Mouse (Mus musculus): Measurements from ENCODE around the gene Aff1. TPM values are rescaled to one million over a fixed set of nuclear protein-coding genes. Genes with fewer than 3 reads are reported as not detected.
A peak's percentile ranks its signal among the peaks of the same experiment; 100 is the strongest.

Aff1 gene
- polyA plus RNA-seq, 1 experiment from 2014 or later, result 12.1 TPM

- no peak overlapping the region for H3K4me2 ChIP-seq
- no peaks in the 10 kb centered on the region for H3K9me3 ChIP-seq (replicated peaks; ENCODE audit: control insufficient read depth, low read length)
- no peak overlapping the region for H3K27ac ChIP-seq (ENCODE audit: low read depth, low read length)
- H3K9ac ChIP-seq (ENCODE audit: low read depth, low read length), result no peak overlapping the region
- H3K36me3 ChIP-seq (ENCODE audit: control insufficient read depth, insufficient read depth, low read length), result peaks cover 7% of the 10 kb centered on the region; the same call in 1 of the 2 replicates
- peaks cover 28% of the 10 kb centered on the region for H3K4me1 ChIP-seq (ENCODE audit: control insufficient read depth, insufficient read depth, low read length)
- no peak for ATAC-seq (replicated peaks; ENCODE audit: insufficient number of reproducible peaks, low FRiP score, low TSS enrichment)
- H3K27me3 ChIP-seq (ENCODE audit: control insufficient read depth, insufficient read depth, low read length), result no peaks in the 10 kb centered on the region; the same call in 1 of the 2 replicates
- no peak overlapping the region for H3K4me3 ChIP-seq (ENCODE audit: low read depth, low read length)
- 77% methylated on average over 15 of the region's 15 CpGs for WGBS (ENCODE audit: insufficient replicate concordance)
Observed at GRCm38 (mm10) chr5:103835471-103836147, 143.4 kb downstream of the Aff1 start.

GRCm38 (mm10) chr5:103836148-103836784 lies 144.1 kb downstream of the Aff1 start:
- 62% methylated on average over 10 of the region's 11 CpGs for WGBS (ENCODE audit: insufficient replicate concordance)
- H3K36me3 ChIP-seq (ENCODE audit: control insufficient read depth, insufficient read depth, low read length), result peaks cover 7% of the 10 kb centered on the region; the same call in 1 of the 2 replicates
- H3K4me1 ChIP-seq (ENCODE audit: control insufficient read depth, insufficient read depth, low read length), result peaks cover 28% of the 10 kb centered on the region
- H3K27me3 ChIP-seq (ENCODE audit: control insufficient read depth, insufficient read depth, low read length), result no peaks in the 10 kb centered on the region; the same call in 1 of the 2 replicates
- no peaks in the 10 kb centered on the region for H3K9me3 ChIP-seq (replicated peaks; ENCODE audit: control insufficient read depth, low read length)
- H3K9ac ChIP-seq (ENCODE audit: low read depth, low read length), result no peak overlapping the region
- no peak overlapping the region for H3K4me3 ChIP-seq (ENCODE audit: low read depth, low read length)
- H3K27ac ChIP-seq (ENCODE audit: low read depth, low read length), result no peak overlapping the region
- no peak overlapping the region for H3K4me2 ChIP-seq
- ATAC-seq (replicated peaks; ENCODE audit: insufficient number of reproducible peaks, low FRiP score, low TSS enrichment), result no peak

- no peak overlapping the region for H3K4me3 ChIP-seq (ENCODE audit: low read depth, low read length)
- no peak overlapping the region for H3K4me2 ChIP-seq
- no peaks in the 10 kb centered on the region for H3K9me3 ChIP-seq (replicated peaks; ENCODE audit: control insufficient read depth, low read length)
- ATAC-seq (replicated peaks; ENCODE audit: insufficient number of reproducible peaks, low FRiP score, low TSS enrichment), result 0 out of 2 replicates have a peak, but pooled peaks have one; percentile 23
- H3K4me1 ChIP-seq (ENCODE audit: control insufficient read depth, insufficient read depth, low read length), result peaks cover 27% of the 10 kb centered on the region
- 84% methylated on average over 15 of the region's 15 CpGs for WGBS (ENCODE audit: insufficient replicate concordance)
- H3K27ac ChIP-seq (ENCODE audit: low read depth, low read length), result no peak overlapping the region
- no peaks in the 10 kb centered on the region; the same call in 1 of the 2 replicates for H3K27me3 ChIP-seq (ENCODE audit: control insufficient read depth, insufficient read depth, low read length)
- peaks cover 2% of the 10 kb centered on the region; the same call in 1 of the 2 replicates for H3K36me3 ChIP-seq (ENCODE audit: control insufficient read depth, insufficient read depth, low read length)
- H3K9ac ChIP-seq (ENCODE audit: low read depth, low read length), result no peak overlapping the region
Observed at GRCm38 (mm10) chr5:103838550-103839264, 146.5 kb downstream of the Aff1 start.

GRCm38 (mm10) chr5:103839265-103839626 lies 147.1 kb downstream of the Aff1 start:
- no peak overlapping the region for H3K4me2 ChIP-seq
- H3K36me3 ChIP-seq (ENCODE audit: control insufficient read depth, insufficient read depth, low read length), result peaks cover 2% of the 10 kb centered on the region; the same call in 1 of the 2 replicates
- ATAC-seq (replicated peaks; ENCODE audit: insufficient number of reproducible peaks, low FRiP score, low TSS enrichment), result 0 out of 2 replicates have a peak, but pooled peaks have one; percentile 18
- H3K9me3 ChIP-seq (replicated peaks; ENCODE audit: control insufficient read depth, low read length), result no peaks in the 10 kb centered on the region
- no peak overlapping the region for H3K9ac ChIP-seq (ENCODE audit: low read depth, low read length)
- WGBS (ENCODE audit: insufficient replicate concordance), result 70% methylated on average over 3 of the region's 3 CpGs
- no peak overlapping the region for H3K27ac ChIP-seq (ENCODE audit: low read depth, low read length)
- H3K4me1 ChIP-seq (ENCODE audit: control insufficient read depth, insufficient read depth, low read length), result peaks cover 21% of the 10 kb centered on the region
- H3K27me3 ChIP-seq (ENCODE audit: control insufficient read depth, insufficient read depth, low read length), result no peaks in the 10 kb centered on the region; the same call in 1 of the 2 replicates
- H3K4me3 ChIP-seq (ENCODE audit: low read depth, low read length), result no peak overlapping the region

- H3K27ac ChIP-seq (ENCODE audit: low read depth, low read length), result no peak overlapping the region
- ATAC-seq (replicated peaks; ENCODE audit: insufficient number of reproducible peaks, low FRiP score, low TSS enrichment), result no peak
- WGBS (ENCODE audit: insufficient replicate concordance), result 38% methylated on average over 1 of the region's 1 CpGs
- no peak overlapping the region for H3K9ac ChIP-seq (ENCODE audit: low read depth, low read length)
- H3K9me3 ChIP-seq (replicated peaks; ENCODE audit: control insufficient read depth, low read length), result no peaks in the 10 kb centered on the region
- peaks cover 6% of the 10 kb centered on the region; the same call in 1 of the 2 replicates for H3K36me3 ChIP-seq (ENCODE audit: control insufficient read depth, insufficient read depth, low read length)
- H3K4me1 ChIP-seq (ENCODE audit: control insufficient read depth, insufficient read depth, low read length), result peaks cover 8% of the 10 kb centered on the region
- no peak overlapping the region for H3K4me3 ChIP-seq (ENCODE audit: low read depth, low read length)
- no peaks in the 10 kb centered on the region for H3K27me3 ChIP-seq (ENCODE audit: control insufficient read depth, insufficient read depth, low read length)
- no peak overlapping the region for H3K4me2 ChIP-seq
Observed at GRCm38 (mm10) chr5:103843938-103844337, 151.8 kb downstream of the Aff1 start.

- ATAC-seq (replicated peaks; ENCODE audit: insufficient number of reproducible peaks, low FRiP score, low TSS enrichment), result no peak
- H3K4me2 ChIP-seq, result no peak overlapping the region
- H3K36me3 ChIP-seq (ENCODE audit: control insufficient read depth, insufficient read depth, low read length), result peaks cover 9% of the 10 kb centered on the region
- WGBS (ENCODE audit: insufficient replicate concordance), result 77% methylated on average over 19 of the region's 19 CpGs
- H3K27me3 ChIP-seq (ENCODE audit: control insufficient read depth, insufficient read depth, low read length), result no peaks in the 10 kb centered on the region
- no peak overlapping the region for H3K4me3 ChIP-seq (ENCODE audit: low read depth, low read length)
- no peak overlapping the region for H3K9ac ChIP-seq (ENCODE audit: low read depth, low read length)
- H3K4me1 ChIP-seq (ENCODE audit: control insufficient read depth, insufficient read depth, low read length), result no peaks in the 10 kb centered on the region
- H3K27ac ChIP-seq (ENCODE audit: low read depth, low read length), result no peak overlapping the region
- H3K9me3 ChIP-seq (replicated peaks; ENCODE audit: control insufficient read depth, low read length), result no peaks in the 10 kb centered on the region
Observed at GRCm38 (mm10) chr5:103845418-103846153, 153.4 kb downstream of the Aff1 start.

GRCm38 (mm10) chr5:103846154-103846551 lies 154.0 kb downstream of the Aff1 start:
- WGBS (ENCODE audit: insufficient replicate concordance), result 89% methylated on average over 10 of the region's 10 CpGs
- H3K36me3 ChIP-seq (ENCODE audit: control insufficient read depth, insufficient read depth, low read length), result peaks cover 11% of the 10 kb centered on the region

GRCm38 (mm10) chr5:103846609-103847008 lies 154.4 kb downstream of the Aff1 start:
- no peak overlapping the region for H3K9ac ChIP-seq (ENCODE audit: low read depth, low read length)
- no peak for ATAC-seq (replicated peaks; ENCODE audit: insufficient number of reproducible peaks, low FRiP score, low TSS enrichment)
- no peak overlapping the region for H3K4me2 ChIP-seq
- no peaks in the 10 kb centered on the region for H3K9me3 ChIP-seq (replicated peaks; ENCODE audit: control insufficient read depth, low read length)
- H3K27ac ChIP-seq (ENCODE audit: low read depth, low read length), result no peak overlapping the region
- no peak overlapping the region for H3K4me3 ChIP-seq (ENCODE audit: low read depth, low read length)
- H3K4me1 ChIP-seq (ENCODE audit: control insufficient read depth, insufficient read depth, low read length), result no peaks in the 10 kb centered on the region
- 60% methylated on average over 5 of the region's 5 CpGs for WGBS (ENCODE audit: insufficient replicate concordance)
- H3K27me3 ChIP-seq (ENCODE audit: control insufficient read depth, insufficient read depth, low read length), result no peaks in the 10 kb centered on the region
- peaks cover 11% of the 10 kb centered on the region for H3K36me3 ChIP-seq (ENCODE audit: control insufficient read depth, insufficient read depth, low read length)

More at GRCm38 (mm10) chr5:103846154-103846551, 154.0 kb downstream of the Aff1 start:
- Histone ChIP-seq H3K4me1 (ENCODE audit: control insufficient read depth, insufficient read depth, low read length) (no peaks in the 10 kb centered on the region), H3K4me3 (ENCODE audit: low read depth, low read length) (no peak overlapping the region), H3K27ac (ENCODE audit: low read depth, low read length) (no peak overlapping the region), H3K27me3 (ENCODE audit: control insufficient read depth, insufficient read depth, low read length) (no peaks in the 10 kb centered on the region), H3K9ac (ENCODE audit: low read depth, low read length) (no peak overlapping the region), H3K9me3 (replicated peaks; ENCODE audit: control insufficient read depth, low read length) (no peaks in the 10 kb centered on the region), H3K4me2 (no peak overlapping the region)
- ATAC-seq (replicated peaks; ENCODE audit: insufficient number of reproducible peaks, low FRiP score, low TSS enrichment), result no peak
